Mouse (Mus musculus) heart, postnatal 4 days (tissue): ENCODE data around the gene Dgka. TPM values are rescaled to one million over a fixed set of nuclear protein-coding genes. Genes with fewer than 3 reads are reported as not detected.
"Not testable (repeated sequence)": the region's sequence is repeated elsewhere in the genome, so short reads cannot be mapped to it uniquely, and the experiment has no call there.

Source experiments
- DNase-seq: peaks from one replicate; pipeline ENCODE4 v3.0.0; 2021
- total RNA-seq, 2 experiments: library from RNA; stranded (reverse); gene quantifications; 2 replicates each; pipeline ENCODE4 v1.2.3; 2021

Dgka gene
- total RNA-seq, 2 experiments from 2014 or later: 5.3 to 6.5 TPM

GRCm38 (mm10) chr10:128731002-128731433 lies 13.6 kb downstream of the Dgka start:
- DNase-seq: peak; percentile 88

GRCm38 (mm10) chr10:128728059-128728458 lies 16.6 kb downstream of the Dgka start:
- DNase-seq: no peak

- DNase-seq: not testable (repeated sequence)
Measured at GRCm38 (mm10) chr10:128725466-128725865, 19.2 kb downstream of the Dgka start.

GRCm38 (mm10) chr10:128715559-128716537 lies 28.8 kb downstream of the Dgka start:
- no peak for DNase-seq

- DNase-seq: not testable (repeated sequence)
Measured at GRCm38 (mm10) chr10:128711318-128711717, 33.3 kb downstream of the Dgka start.

GRCm38 (mm10) chr10:128705317-128705693 lies 39.4 kb downstream of the Dgka start:
- peak; percentile 35 for DNase-seq

GRCm38 (mm10) chr10:128704491-128705316 lies 40.0 kb downstream of the Dgka start, which contains the start of gene Cdk2:
Gene Cdk2 (minus strand): TSS chr10:128705031.
- DNase-seq: peak; percentile 95

- DNase-seq: no peak
Measured at GRCm38 (mm10) chr10:128703895-128704294, 40.8 kb downstream of the Dgka start, which contains the start of gene Pmel. Gene Pmel (plus strand): TSS chr10:128704195.

GRCm38 (mm10) chr10:128702328-128703007 lies 42.2 kb downstream of the Dgka start:
- no peak for DNase-seq

- no peak for DNase-seq
Measured at GRCm38 (mm10) chr10:128700712-128701111, 43.9 kb downstream of the Dgka start.

GRCm38 (mm10) chr10:128699611-128700010 lies 45.0 kb downstream of the Dgka start:
- no peak for DNase-seq

- no peak for DNase-seq
Measured at GRCm38 (mm10) chr10:128699006-128699405, 45.6 kb downstream of the Dgka start.

- no peak for DNase-seq
Measured at GRCm38 (mm10) chr10:128697072-128697725, 47.5 kb downstream of the Dgka start.

GRCm38 (mm10) chr10:128695992-128696807 lies 48.5 kb downstream of the Dgka start, which contains the start of gene Rab5b:
Gene Rab5b (minus strand): TSS chr10:128696264.
- DNase-seq: peak; percentile 97

- no peak for DNase-seq
Measured at GRCm38 (mm10) chr10:128695411-128695991, 49.2 kb downstream of the Dgka start.

- peak; percentile 19 for DNase-seq
Measured at GRCm38 (mm10) chr10:128674469-128675008, 70.1 kb downstream of the Dgka start.

- DNase-seq: peak; percentile 81
Measured at GRCm38 (mm10) chr10:128673763-128674468, 70.7 kb downstream of the Dgka start, which contains the start of gene Suox. Gene Suox (minus strand): TSS chr10:128674073.

GRCm38 (mm10) chr10:128671148-128671547 lies 73.5 kb downstream of the Dgka start:
- no peak for DNase-seq
